Mouse (Mus musculus) lung, postnatal 36 days (tissue): Measurements from ENCODE around the gene Cpn2.

ENCODE experiments used
- DNase-seq: peaks from one replicate; pipeline ENCODE4 v3.0.0; 2022; ENCODE audit warnings: mixed read lengths

Cpn2 gene

DNA sequence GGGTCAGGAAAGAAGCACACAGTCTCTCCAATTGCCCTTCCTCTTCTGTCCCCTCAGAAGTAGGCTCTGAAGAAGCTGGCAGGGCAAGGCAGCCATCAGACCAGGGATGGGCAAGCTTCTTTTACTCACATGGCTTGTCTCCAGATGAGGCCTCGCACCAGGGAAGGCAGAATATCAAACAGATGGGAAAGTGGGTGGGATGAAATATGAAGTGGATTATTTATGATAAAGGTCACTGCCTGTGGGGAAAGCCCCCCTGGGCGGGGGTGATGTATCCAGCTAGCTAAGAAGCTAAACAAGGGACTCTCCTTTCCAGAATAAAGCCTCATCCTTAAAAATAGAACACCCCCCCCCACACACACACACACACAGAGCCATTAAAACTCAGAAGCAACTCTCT, 31.7 kb downstream of the Cpn2 start:
- DNase-seq, result no peak

DNA sequence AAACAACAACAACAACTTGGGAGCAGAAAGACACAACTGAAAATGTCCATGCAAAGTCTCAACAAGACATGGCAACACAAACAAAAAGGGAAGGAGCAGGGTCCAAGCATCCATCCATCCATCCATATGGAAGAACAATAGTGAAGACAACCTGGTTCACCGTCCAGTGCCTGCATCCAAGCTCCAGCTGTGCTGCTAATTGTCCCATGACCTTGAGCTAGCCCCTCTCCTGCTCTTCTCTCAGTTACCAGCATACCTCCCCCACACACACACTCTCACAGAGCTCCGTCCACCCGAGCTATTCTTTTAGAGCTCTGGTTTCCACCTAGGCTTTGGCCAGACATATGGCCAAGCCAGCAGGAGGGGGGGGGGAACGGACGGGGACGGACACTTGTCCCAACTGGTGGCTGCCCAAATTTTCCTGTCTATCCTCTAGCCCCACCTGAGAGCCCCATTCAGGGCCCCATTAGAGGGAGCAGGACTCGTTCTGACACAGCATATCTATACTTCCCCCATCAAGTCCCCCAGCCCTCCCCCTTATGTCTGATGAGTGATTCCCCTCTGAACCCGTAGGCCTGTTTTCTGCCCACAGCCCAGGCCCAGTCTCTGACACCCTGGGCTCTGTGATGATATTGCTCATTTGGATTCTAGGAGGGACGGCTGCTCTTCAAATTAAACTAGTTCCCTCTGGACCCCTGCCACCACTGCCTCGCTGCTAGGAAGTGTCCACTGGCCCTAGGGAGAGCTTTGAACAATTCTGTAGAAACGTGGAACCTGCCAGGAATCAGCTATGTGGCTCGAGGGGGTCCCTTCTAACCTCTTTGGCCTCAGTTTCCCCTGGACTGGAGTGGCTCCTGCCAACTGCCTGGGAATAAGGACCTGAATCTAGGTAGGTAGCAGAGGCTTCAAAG, 32.4 kb downstream of the Cpn2 start:
- DNase-seq, result no peak

DNA sequence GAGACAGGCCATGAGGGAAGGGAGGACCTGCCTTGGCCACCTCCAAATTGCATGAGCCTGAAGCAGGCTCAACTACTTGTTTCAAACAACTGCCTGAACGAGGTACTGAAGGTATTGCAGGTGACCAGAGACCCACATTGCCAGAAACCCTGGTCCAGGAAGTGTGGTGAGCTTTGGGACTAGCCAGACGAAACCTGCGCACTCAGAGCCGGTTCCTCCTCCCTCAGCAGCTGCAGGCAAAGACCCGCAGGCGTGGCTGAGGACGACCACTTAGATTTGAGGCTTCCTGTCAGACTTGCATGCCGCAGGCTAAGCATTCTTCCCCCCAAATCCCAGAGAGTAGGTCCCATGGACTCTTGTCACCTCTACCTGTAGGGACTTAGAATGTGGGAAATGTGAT, 33.2 kb downstream of the Cpn2 start:
- DNase-seq, result no peak

DNA sequence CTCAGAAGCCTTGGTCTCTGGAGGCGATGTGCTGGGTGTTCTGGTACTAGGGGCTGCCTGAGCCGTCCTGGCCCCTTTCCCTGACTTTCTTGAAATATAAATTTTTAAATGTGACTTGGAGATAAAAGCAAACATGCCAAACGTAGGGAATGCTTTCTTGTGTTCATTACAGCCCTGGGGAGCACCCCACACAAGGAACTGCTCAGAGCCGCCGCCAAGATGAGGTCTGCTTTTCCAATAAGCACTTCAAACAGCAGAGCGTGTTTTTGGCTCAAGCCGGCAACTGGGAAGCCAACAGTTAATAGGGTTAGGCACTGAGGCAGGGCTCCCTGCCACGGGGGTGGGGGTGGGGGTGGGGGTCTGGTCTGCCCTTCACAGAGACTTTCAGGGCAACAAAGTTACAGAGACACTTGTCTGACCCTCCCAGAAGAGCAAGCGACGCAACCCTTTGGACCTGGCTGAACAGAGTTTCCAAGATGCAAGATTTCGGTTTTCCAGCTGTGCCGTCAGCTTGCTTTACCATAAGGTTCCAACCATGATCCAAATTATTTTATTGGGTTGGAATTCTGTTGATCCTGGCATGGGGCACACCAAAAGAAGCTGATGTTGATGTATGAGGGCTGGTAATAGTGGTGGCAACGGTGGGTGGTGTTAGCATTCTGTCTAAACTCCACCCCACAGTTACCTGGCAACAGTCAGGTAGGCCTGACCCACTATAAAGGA, 35.3 kb downstream of the Cpn2 start:
- no peak for DNase-seq

DNA sequence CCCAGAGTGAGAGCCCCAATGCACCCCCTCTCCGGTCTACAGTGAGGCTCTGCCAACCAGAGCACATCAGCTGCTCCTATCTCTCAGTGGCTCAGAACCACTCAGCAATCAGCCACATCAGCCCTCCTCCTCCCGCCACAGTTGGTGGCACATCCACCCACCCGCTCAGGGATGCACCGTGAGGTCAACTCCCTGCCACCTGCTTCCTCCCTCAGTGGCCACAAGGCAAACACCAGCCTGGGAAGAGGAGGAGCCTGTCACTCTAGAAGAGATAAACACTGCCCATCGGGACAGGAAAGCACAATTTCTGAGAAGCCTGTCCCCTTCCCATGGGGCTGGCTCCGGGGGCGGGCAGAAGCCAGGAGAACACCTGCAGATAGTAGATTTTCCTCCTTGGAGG, 39.9 kb downstream of the Cpn2 start:
- peak; percentile 18 for DNase-seq

DNA sequence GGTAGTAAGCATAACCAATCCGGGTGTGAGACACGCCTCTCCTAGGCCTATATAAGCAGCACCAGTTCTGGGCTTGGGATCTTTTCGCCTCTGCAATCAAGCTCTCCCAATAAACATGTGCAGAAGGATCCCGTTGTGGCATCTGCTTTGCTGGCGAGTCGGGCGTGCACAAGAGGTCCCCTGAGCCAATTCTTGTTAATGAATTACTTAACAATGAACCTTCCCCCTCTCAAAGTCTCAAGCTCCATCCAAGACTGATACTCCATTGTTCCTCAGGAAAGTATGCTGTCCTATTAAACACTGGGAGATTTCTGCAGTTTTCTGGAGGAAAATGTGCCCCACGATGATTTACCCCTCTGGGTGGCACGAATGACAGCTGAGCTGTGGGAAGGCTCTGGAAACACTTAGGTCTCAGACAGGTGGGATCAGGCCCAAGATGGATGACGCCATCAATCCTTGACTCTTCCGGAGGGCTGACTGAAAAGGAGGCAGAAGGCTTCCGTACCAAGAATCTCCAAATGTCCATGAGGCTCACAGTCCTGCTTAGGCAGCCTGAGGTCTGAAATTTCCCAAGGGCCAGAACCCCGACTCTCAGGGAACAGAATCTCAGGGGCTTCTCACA, 46.0 kb downstream of the Cpn2 start:
- no peak for DNase-seq

DNA sequence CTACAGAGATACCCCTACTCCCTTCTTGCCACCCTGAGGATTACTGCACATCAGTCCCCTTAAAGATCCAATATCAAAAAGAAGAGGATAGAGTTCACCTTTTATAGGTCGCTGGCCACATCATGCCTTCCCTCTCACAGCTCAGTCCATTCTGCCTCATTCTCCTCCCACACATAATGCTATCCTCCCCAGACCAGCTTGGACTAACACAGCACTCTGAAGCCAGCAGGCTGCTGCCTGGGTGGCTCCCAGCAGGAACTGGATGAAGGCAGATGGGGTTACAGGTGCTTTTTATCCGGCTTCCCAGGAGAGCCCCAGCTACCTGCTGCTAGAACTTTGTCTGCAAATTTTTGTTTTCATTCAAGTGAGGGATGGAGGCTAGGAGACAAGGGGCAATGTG, 51.5 kb downstream of the Cpn2 start:
- DNase-seq, result no peak

DNA sequence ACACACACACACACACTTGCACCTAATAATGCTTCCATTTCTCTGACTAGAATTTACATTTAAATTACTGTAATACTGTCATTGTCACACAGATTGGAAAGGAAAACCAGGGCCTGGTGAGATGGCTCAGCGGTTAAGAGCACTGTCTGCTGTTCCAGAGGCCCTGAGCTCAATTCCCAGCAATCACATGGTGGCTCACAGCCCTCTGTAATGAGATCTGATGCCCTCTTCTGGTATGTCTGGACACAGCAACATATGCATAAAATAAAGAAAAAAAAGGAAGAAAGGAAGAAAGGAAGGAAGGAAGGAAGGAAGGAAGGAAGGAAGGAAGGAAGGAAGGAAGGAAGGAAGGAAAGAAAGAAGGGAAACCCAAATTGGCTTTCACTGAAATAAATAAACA, 53.7 kb downstream of the Cpn2 start:
- DNase-seq, result no peak

DNA sequence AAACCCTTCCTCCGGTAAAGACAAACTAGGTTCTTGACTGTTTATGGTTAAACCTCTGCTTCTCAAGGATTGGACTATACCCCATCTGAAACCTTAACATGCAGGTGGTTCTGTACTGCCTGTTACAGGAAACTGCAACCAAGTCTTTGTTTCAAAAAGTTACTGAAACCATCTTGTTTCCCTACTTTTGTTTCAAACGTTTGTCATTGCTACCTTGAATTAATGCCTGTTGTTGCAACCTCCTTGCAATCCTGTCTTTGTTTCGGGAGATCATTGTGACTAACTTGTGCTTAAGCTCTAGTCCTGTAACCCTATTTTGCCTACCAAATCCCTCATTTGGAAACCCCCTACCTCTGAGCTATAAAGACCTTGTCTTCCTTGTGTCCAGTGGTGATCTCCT, 55.3 kb downstream of the Cpn2 start:
- DNase-seq, result no peak

DNA sequence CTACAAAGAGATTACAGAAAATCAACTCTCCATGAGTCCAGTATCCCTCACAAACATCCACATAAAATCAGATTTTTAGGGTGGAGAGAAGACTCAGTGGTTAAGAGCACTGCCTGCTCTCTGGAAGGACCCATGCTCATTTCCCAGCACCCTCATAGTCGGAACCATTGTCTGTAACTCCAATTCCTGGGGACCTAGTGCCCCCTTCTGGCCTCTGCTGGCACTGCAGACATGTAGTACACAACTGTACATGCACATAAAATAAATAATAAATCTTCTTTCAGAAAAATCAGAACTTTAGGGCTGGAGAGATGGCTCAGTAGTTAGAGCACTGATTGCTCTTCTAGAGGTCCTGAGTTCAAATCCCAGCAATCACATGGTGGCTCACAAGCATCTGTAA, 58.0 kb downstream of the Cpn2 start:
- DNase-seq, result no peak

DNA sequence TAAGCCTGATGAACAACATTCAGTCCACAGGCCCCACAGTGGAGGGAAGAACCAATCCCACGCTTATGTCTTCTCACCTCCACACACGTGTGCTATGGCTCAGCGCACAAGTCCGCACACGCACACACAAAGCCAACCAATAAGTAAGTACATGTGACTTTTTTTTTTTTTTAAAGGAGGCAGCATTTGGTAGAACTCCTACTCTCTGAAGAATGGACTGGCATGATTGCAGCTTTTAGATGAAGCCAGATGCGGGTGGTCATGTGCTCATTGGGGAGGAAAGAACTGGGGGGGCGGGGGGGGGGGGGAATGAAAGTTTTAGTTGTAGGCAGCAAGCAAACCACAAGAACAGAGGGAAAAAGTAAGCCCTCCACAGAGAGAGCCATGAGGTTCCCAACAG, 59.3 kb downstream of the Cpn2 start:
- DNase-seq, result no peak

DNA sequence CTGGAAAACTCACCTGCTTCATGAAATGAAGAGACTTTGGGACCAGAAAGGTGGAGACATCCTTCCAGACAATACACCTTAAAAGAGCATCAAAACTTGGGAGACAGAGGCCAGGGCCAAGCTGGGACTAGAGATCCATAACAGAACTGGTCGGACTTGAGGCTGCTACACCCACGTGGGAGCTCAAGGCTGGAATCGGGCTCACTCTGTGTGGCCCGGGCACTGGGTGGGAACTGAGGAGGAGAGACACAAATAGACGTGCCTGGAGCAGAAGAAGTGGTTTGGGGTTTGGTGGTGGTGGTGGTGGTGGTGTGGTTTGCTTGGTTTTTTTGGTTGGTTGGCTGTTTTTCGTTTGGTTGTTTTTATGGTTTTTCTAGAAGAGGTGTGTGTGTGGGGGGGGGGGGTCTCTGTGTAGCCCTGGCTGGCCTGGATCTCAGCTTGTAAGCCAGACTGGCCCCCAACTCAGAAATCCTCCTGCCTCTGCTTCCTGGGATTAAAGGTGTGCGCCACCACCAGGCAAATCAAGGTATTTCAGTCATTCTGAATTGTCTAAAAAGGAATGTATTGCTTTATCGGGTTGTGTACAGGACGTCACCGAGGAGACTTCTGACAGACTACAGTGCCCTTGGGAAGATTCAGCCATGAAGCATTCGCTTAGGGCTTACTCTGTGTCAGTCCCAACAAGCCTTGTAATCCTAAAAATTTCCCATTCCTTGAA, 60.0 kb downstream of the Cpn2 start:
- DNase-seq, result no peak
